Mouse (Mus musculus) spleen, embryonic (tissue): ENCODE measurements around the gene Adcy3.
"Not testable (repeated sequence)": the region's sequence is repeated elsewhere in the genome, so short reads cannot be mapped to it uniquely, and the experiment has no call there.

ENCODE experiments used
- CTCF ChIA-PET: fragments of 350-600 bp; sonication (Branson Sonifier 250); formaldehyde crosslinking; loops from one replicate; lab custom pipeline; 2022; lab: Charles Lee

Gene Adcy3

GRCm38 (mm10) chr12:4240281-4240680 lies 107.4 kb downstream of the Adcy3 start:
- CTCF ChIA-PET: not testable (repeated sequence)

DNA sequence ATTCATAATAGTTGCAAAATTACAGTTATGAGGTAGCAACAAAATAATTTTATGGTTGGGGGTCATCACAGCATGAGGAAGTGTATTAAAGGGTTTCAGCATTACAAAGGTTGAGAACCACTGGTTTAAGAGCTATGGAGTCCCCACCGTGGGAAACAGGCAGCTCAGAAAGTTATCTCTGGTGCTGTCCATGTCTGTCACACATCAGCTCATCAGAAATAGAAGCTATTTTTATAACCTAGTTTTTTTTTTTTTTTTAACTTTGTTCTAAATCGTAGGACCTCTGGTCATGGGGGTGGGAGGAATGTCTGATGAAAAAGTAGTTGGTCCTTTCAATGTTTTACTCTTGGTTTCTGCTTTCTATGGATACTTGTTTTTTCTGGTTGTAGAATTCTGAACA lies 110.9 kb downstream of the Adcy3 start:
- CTCF ChIA-PET: interaction anchor here (0.5 to 0.6 kb wide), 2 partner anchors 284 to 691 kb away, joined by 3 to 5 read pairs; no protein-coding TSS in a partner anchor

GRCm38 (mm10) chr12:4245742-4246141 lies 112.8 kb downstream of the Adcy3 start:
- CTCF ChIA-PET: no interaction called here

- CTCF ChIA-PET: interaction anchor here (0.7 kb wide), 1 partner anchor 30 kb away, joined by 5 read pairs; no protein-coding TSS in a partner anchor
Observed at GRCm38 (mm10) chr12:4249786-4250185, 116.9 kb downstream of the Adcy3 start.

DNA sequence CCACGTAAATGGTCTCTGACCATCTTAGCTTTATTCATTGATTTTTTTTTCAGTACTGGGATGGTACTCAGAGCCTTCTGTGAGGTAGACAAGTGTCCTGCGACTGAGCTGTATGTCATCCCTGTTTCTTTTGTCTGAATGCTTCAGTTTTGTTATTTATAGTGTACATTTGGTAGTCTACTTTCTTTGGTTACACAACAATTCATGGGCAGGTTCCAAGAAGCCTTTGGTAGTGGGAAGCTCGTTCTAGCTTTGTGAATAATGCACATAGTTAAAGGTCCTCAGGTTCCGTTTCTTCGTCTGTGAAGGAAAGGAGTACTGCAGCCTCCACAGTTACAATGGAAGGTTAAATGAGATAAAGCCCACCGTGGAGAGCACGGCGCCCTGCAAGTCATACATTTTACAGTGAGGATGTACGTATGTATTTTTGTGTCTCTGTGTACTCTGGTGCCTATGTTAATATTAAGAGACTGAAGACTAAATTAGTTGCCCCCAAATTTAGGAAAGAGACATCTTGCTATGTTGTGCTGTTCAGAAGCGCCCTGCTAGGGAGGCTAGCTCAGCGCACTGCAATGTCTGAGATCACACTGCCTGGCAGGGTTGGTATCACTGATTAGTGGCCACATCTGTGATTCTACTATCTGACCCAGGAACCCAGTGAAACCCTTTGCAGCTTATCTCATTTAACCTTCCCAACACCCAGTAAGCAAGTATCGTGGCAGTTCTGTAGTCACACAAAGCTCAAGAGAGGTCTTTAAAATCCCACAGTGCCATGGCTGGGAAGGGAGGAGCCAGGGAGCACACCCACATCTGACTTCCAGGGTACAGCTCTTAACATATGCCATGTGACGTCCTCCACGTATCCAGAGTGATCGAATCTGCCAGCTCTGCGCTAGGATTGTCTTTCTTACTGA lies 120.1 kb downstream of the Adcy3 start:
- CTCF ChIA-PET: no interaction called here
